Mouse (Mus musculus): Measurements from ENCODE around the gene Lrrfip1. TPM values are rescaled to one million over a fixed set of nuclear protein-coding genes. Genes with fewer than 3 reads are reported as not detected.

Gene Lrrfip1
- total and polyA plus RNA-seq, 2 experiments from 2014 or later: 120 to 168 TPM

DNA sequence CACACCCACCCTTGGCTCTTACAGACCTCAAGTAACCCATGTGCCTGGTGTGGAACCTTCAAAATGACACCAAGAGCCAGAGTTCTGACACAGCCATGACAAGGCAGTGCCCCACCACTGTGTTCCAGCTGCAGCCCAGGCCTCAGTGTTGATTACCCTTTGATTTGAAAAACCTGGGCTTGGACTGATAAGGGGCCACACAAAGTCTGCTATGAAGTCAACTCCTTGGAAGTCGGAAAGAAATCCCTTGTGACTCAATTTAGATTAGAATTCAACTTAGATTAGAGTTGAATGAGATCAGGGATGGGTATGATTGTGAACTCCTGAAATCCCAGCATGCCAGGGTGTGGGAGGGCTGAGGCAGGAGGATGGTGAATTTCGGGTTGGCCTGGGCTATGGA lies 68.1 kb downstream of the Lrrfip1 start:
- DNase-seq (ENCODE audit: low spot score) (no peak), ATAC-seq (ENCODE audit: insufficient read depth, low read depth) (no peak)
- H3K4me1 ChIP-seq (ENCODE audit: control insufficient read depth, insufficient read depth): peaks cover 91% of the 10 kb centered on the region
- H3K9me3 ChIP-seq (replicated peaks; ENCODE audit: control insufficient read depth, low read length): no peaks in the 10 kb centered on the region
- peak overlapping the region; percentile 87 for H3K27ac ChIP-seq (ENCODE audit: low read depth)
- H3K36me3 ChIP-seq (replicated peaks; ENCODE audit: control insufficient read depth, insufficient read depth, low read length): peaks cover 15% of the 10 kb centered on the region
- H3K4me3 ChIP-seq (ENCODE audit: low read depth, low read length): no peak overlapping the region
- no peaks in the 10 kb centered on the region for H3K27me3 ChIP-seq (ENCODE audit: control insufficient read depth, insufficient read depth, low read length)
- no peak overlapping the region for H3K4me2 ChIP-seq (ENCODE audit: low read depth, low read length)
- WGBS: 34% methylated on average over 2 of the region's 2 CpGs
- no peak for TF ChIP-seq EP300 (IDR thresholded peaks at IDR 0.05; ENCODE audit: low read depth)
- no peak for TF ChIP-seq CTCF (IDR thresholded peaks at IDR 0.05; ENCODE audit: low read depth)
- no peak overlapping the region for H3K9ac ChIP-seq (replicated peaks; ENCODE audit: low read depth, low read length)

DNA sequence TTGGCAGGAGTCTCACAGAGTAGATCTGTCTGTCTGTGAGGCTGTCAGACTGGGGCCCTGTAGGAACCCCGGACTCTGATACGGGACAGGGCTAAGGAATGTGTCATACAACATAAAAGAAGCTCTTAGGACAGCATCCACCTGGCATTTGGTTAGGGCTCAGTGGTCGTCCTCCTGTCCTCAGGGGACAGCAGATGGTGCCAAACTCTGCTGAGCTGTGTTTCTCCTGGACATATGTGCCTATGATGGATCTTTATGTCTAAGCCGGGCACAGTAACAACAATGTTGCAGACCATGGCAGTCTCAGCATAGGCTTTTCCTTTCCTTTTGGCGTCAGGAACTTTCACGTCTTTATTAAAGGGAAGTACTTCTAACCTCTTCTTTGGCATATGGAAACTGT lies 69.2 kb downstream of the Lrrfip1 start:
- Histone ChIP-seq H3K9ac (replicated peaks; ENCODE audit: low read depth, low read length) (no peak overlapping the region), H3K36me3 (replicated peaks; ENCODE audit: control insufficient read depth, insufficient read depth, low read length) (peaks cover 15% of the 10 kb centered on the region), H3K27me3 (ENCODE audit: control insufficient read depth, insufficient read depth, low read length) (no peaks in the 10 kb centered on the region), H3K9me3 (replicated peaks; ENCODE audit: control insufficient read depth, low read length) (no peaks in the 10 kb centered on the region), H3K4me2 (ENCODE audit: low read depth, low read length) (no peak overlapping the region), H3K4me3 (ENCODE audit: low read depth, low read length) (no peak overlapping the region), H3K4me1 (ENCODE audit: control insufficient read depth, insufficient read depth) (peaks cover 89% of the 10 kb centered on the region), H3K27ac (ENCODE audit: low read depth) (peak overlapping the region; percentile 31; the same call in 1 of the 2 replicates)
- no peak for TF ChIP-seq CTCF (IDR thresholded peaks at IDR 0.05; ENCODE audit: low read depth)
- no peak for TF ChIP-seq EP300 (IDR thresholded peaks at IDR 0.05; ENCODE audit: low read depth)
- 49% methylated on average over 6 of the region's 6 CpGs for WGBS
- DNase-seq (ENCODE audit: low spot score): no peak
- ATAC-seq (ENCODE audit: insufficient read depth, low read depth): no peak

DNA sequence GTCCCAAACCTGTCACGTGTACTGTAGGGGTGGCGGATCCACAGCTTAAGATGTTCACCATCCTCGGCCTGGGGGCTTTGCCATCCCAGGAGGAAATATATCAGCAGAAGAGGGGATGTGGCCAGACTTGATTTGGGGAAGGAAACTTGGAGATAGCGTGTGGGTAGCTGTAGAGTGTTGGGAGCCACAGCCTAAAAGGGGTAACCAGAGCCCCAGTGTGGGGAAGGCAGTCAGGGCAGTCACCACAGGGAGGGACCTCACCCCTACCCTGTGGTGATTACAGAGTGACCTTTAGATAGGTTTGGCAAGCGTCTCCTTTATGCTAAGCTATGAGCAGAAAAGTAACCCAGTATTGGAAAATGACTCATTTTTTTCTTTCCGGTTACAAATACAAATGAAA lies 71.0 kb downstream of the Lrrfip1 start:
- Histone ChIP-seq H3K4me2 (ENCODE audit: low read depth, low read length) (no peak overlapping the region), H3K9ac (replicated peaks; ENCODE audit: low read depth, low read length) (no peak overlapping the region), H3K4me3 (ENCODE audit: low read depth, low read length) (no peak overlapping the region), H3K36me3 (replicated peaks; ENCODE audit: control insufficient read depth, insufficient read depth, low read length) (peaks cover 22% of the 10 kb centered on the region), H3K9me3 (replicated peaks; ENCODE audit: control insufficient read depth, low read length) (no peaks in the 10 kb centered on the region), H3K4me1 (ENCODE audit: control insufficient read depth, insufficient read depth) (peaks cover 79% of the 10 kb centered on the region), H3K27ac (ENCODE audit: low read depth) (peak overlapping the region; percentile 95), H3K27me3 (ENCODE audit: control insufficient read depth, insufficient read depth, low read length) (no peaks in the 10 kb centered on the region)
- TF ChIP-seq CTCF (IDR thresholded peaks at IDR 0.05; ENCODE audit: low read depth) (no peak), EP300 (IDR thresholded peaks at IDR 0.05; ENCODE audit: low read depth) (no peak)
- 51% methylated on average over 6 of the region's 6 CpGs for WGBS
- ATAC-seq (ENCODE audit: insufficient read depth, low read depth) (no peak), DNase-seq (ENCODE audit: low spot score) (no peak)

DNA sequence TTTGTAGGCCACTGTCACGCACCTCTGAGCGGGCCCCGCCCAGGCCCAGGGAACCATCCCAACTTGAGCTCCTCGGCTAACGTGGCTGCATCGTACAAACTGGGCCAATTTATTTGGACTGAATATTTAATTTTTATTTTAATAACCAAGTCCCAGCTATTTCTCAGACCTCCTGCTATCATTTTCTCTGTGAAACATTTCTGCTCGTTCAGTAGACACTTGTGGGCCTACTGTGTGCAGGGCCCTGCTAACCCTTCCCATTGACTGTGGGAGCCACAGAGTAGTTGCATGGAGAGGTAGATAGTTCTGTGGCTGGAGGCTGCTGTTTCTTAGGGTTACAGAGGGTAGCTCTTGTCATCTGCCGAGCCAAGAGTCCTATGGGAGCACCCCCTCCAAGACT lies 72.0 kb downstream of the Lrrfip1 start:
- DNase-seq (ENCODE audit: low spot score) (no peak), ATAC-seq (ENCODE audit: insufficient read depth, low read depth) (no peak)
- Histone ChIP-seq H3K4me1 (ENCODE audit: control insufficient read depth, insufficient read depth) (peaks cover 70% of the 10 kb centered on the region), H3K4me3 (ENCODE audit: low read depth, low read length) (no peak overlapping the region), H3K4me2 (ENCODE audit: low read depth, low read length) (no peak overlapping the region), H3K36me3 (replicated peaks; ENCODE audit: control insufficient read depth, insufficient read depth, low read length) (peaks cover 30% of the 10 kb centered on the region), H3K27me3 (ENCODE audit: control insufficient read depth, insufficient read depth, low read length) (no peaks in the 10 kb centered on the region), H3K9ac (replicated peaks; ENCODE audit: low read depth, low read length) (0 out of 2 replicates have a peak overlapping the region, but pooled peaks have one; percentile 20), H3K9me3 (replicated peaks; ENCODE audit: control insufficient read depth, low read length) (no peaks in the 10 kb centered on the region), H3K27ac (ENCODE audit: low read depth) (peak overlapping the region; percentile 95)
- TF ChIP-seq CTCF (IDR thresholded peaks at IDR 0.05; ENCODE audit: low read depth) (no peak), EP300 (IDR thresholded peaks at IDR 0.05; ENCODE audit: low read depth) (no peak)
- WGBS: 75% methylated on average over 8 of the region's 8 CpGs

DNA sequence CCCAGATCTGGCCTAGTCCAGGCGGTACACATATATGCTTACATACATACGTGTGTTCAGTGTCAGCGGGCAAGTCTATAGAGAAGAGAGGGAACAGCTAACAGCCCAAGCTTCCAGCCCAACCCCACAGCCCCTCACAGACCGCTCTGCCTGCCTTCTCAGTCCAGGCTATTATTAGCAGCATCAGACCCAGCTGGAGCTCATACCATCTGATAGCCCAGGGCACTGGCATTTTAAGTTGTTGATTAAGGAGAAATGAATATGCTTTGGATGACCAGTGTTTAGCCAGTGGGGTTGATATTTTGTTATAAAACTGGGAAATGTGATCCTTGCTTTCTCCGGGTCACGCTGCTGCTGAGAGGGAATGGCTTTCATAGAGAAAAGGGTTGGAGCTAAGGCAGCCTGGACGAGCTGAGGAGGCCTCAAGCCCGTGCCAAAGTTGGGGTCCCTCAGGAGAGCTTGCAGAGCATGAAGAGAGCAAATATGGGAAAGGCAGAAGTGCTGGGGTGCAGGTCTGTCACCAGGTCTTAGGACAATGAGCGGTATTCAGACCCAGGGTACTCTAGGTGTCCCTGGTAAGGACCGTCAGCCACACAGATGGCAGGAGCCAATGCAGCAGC lies 73.2 kb downstream of the Lrrfip1 start:
- WGBS: 37% methylated on average over 10 of the region's 10 CpGs
- DNase-seq (ENCODE audit: low spot score): peak; percentile 77
- no peaks in the 10 kb centered on the region for H3K27me3 ChIP-seq (ENCODE audit: control insufficient read depth, insufficient read depth, low read length)
- H3K4me3 ChIP-seq (ENCODE audit: low read depth, low read length): no peak overlapping the region
- H3K9me3 ChIP-seq (replicated peaks; ENCODE audit: control insufficient read depth, low read length): no peaks in the 10 kb centered on the region
- peaks cover 66% of the 10 kb centered on the region for H3K4me1 ChIP-seq (ENCODE audit: control insufficient read depth, insufficient read depth)
- peak; percentile 79 for ATAC-seq (ENCODE audit: insufficient read depth, low read depth)
- H3K4me2 ChIP-seq (ENCODE audit: low read depth, low read length): peak overlapping the region; percentile 37; the same call in 1 of the 2 replicates
- H3K9ac ChIP-seq (replicated peaks; ENCODE audit: low read depth, low read length): 0 out of 2 replicates have a peak overlapping the region, but pooled peaks have one; percentile 20
- peak; percentile 72 for TF ChIP-seq EP300 (IDR thresholded peaks at IDR 0.05; ENCODE audit: low read depth)
- no peak for TF ChIP-seq CTCF (IDR thresholded peaks at IDR 0.05; ENCODE audit: low read depth)
- H3K36me3 ChIP-seq (replicated peaks; ENCODE audit: control insufficient read depth, insufficient read depth, low read length): peaks cover 36% of the 10 kb centered on the region
- peak overlapping the region; percentile 95 for H3K27ac ChIP-seq (ENCODE audit: low read depth)

DNA sequence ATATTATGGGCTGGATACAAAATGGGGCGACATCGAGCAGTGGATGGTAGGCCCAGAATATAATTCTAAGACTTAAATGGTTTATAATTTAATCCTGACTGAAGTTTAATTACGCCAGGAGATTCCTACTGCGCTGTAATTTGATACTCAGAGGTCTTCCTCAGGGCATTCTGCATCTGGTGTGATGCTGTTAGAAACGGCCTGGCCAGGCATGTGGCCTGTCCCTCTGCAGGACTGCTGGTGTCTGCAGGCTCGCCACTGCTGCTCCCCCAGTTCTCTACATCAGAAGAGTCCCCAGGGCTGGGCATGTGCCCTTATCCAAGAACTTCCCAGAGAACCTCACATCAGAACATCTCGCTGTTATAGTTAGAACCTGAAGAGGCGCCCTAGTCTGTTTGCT lies 78.4 kb downstream of the Lrrfip1 start:
- TF ChIP-seq EP300 (IDR thresholded peaks at IDR 0.05; ENCODE audit: low read depth) (no peak), CTCF (IDR thresholded peaks at IDR 0.05; ENCODE audit: low read depth) (no peak)
- ATAC-seq (ENCODE audit: insufficient read depth, low read depth): 0 out of 2 replicates have a peak, but pooled peaks have one; percentile 10
- no peak overlapping the region for H3K4me3 ChIP-seq (ENCODE audit: low read depth, low read length)
- peaks cover 40% of the 10 kb centered on the region for H3K4me1 ChIP-seq (ENCODE audit: control insufficient read depth, insufficient read depth)
- 55% methylated on average over 8 of the region's 8 CpGs for WGBS
- H3K27me3 ChIP-seq (ENCODE audit: control insufficient read depth, insufficient read depth, low read length): no peaks in the 10 kb centered on the region
- no peaks in the 10 kb centered on the region for H3K9me3 ChIP-seq (replicated peaks; ENCODE audit: control insufficient read depth, low read length)
- peak overlapping the region; percentile 80 for H3K27ac ChIP-seq (ENCODE audit: low read depth)
- peaks cover 48% of the 10 kb centered on the region for H3K36me3 ChIP-seq (replicated peaks; ENCODE audit: control insufficient read depth, insufficient read depth, low read length)
- no peak for DNase-seq (ENCODE audit: low spot score)
- no peak overlapping the region for H3K4me2 ChIP-seq (ENCODE audit: low read depth, low read length)
- H3K9ac ChIP-seq (replicated peaks; ENCODE audit: low read depth, low read length): no peak overlapping the region
